In the genomic region with DNA sequence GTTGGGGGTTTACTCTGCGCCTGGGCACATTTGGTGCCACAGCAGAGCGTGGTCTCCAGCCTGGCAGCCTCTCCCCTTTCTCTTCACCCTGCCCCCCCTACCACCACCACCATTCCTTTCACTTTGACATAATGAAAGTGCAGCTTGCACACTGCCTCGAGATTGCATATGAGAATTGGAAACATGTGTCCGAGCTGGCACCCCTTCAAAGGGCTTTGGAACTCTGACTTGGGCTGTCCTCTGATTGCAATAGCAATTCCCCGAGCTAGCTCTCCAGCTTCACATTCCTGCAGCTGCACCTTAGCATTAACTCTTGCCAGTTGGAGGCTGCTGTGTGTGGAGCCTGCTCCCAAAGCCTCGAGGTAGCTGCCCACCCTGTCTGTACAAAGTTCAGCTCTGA, we compare ENCODE assay signal across 9 mouse cellular contexts. TPM values are rescaled to one million over a fixed set of nuclear protein-coding genes. Genes with fewer than 3 reads are reported as not detected.
DNase-seq lines count a peak whose midpoint lies in the region; ATAC-seq and TF ChIP-seq lines count a peak whose summit lies in the region.
"Had no signal": no experiment of that assay in that cellular context is flagged by ENCODE, and none has a peak within 500 bp of the region (broad histone marks: within the 10 kb centered on the region; RNA-seq: fewer than 3 reads in every experiment).

No protein-coding gene starts in this region.

- H3K4me3 ChIP-seq in heart, embryonic 10.5 days: no peak overlapping the region
- peak overlapping the region; percentile 22; the same call in 1 of the 2 replicates for H3K4me3 ChIP-seq in heart, embryonic 16.5 days (ENCODE audit: low read length)
- H3K4me3 ChIP-seq in liver, postnatal 0 days (ENCODE audit: low read depth, low read length): no peak overlapping the region
- H3K4me3 ChIP-seq: myocyte had no signal

- no peak for TF ChIP-seq CTCF in liver, postnatal 0 days (IDR thresholded peaks at IDR 0.05; ENCODE audit: low read depth)

- H3K27me3 ChIP-seq in heart, embryonic 10.5 days (ENCODE audit: insufficient read depth, poor library complexity, severe bottlenecking): no peaks in the 10 kb centered on the region
- no peaks in the 10 kb centered on the region for H3K27me3 ChIP-seq in heart, embryonic 16.5 days (ENCODE audit: control insufficient read depth, insufficient read depth, low read length)
- H3K27me3 ChIP-seq in liver, postnatal 0 days (ENCODE audit: insufficient read depth, low read length): no peaks in the 10 kb centered on the region

- H3K4me2 ChIP-seq in heart, embryonic 16.5 days (ENCODE audit: low read depth, low read length): peak overlapping the region; percentile 54
- no peak overlapping the region for H3K4me2 ChIP-seq in liver, postnatal 0 days (ENCODE audit: low read depth, low read length)

- WGBS in heart, embryonic 10.5 days: 56% methylated on average over 6 of the region's 6 CpGs
- WGBS in heart, embryonic 16.5 days: 34% methylated on average over 6 of the region's 6 CpGs
- 65% methylated on average over 6 of the region's 6 CpGs for WGBS in liver, postnatal 0 days (ENCODE audit: insufficient replicate concordance)

- no peaks in the 10 kb centered on the region for H3K36me3 ChIP-seq in heart, embryonic 10.5 days
- H3K36me3 ChIP-seq in heart, embryonic 16.5 days (ENCODE audit: control insufficient read depth, insufficient read depth): no peaks in the 10 kb centered on the region
- H3K36me3 ChIP-seq in liver, postnatal 0 days (replicated peaks; ENCODE audit: insufficient read depth, low read length): no peaks in the 10 kb centered on the region

- no peak overlapping the region for H3K27ac ChIP-seq in heart, embryonic 10.5 days
- H3K27ac ChIP-seq in heart, embryonic 16.5 days (ENCODE audit: low read length): no peak overlapping the region
- H3K27ac ChIP-seq in liver, postnatal 0 days (ENCODE audit: low read depth): no peak overlapping the region

- peak; percentile 97 for DNase-seq in heart, adult 11 months
- DNase-seq in heart, embryonic 10.5 days (ENCODE audit: low spot score): no peak
- DNase-seq in embryo, embryonic 11.5 days (ENCODE audit: low read depth, low spot score): peak; percentile 23
- DNase-seq in lung, postnatal 36 days: peak; percentile 58
- no peak for DNase-seq in liver, postnatal 0 days
- no peak for DNase-seq in kidney, adult 18-20 months
- DNase-seq in frontal cortex, postnatal 36 days (ENCODE audit: low spot score in 2 of 2): no peak

- H3K4me1 ChIP-seq in heart, embryonic 10.5 days: peaks cover 24% of the 10 kb centered on the region; the same call in 1 of the 2 replicates
- H3K4me1 ChIP-seq in heart, embryonic 16.5 days (ENCODE audit: control insufficient read depth, insufficient read depth, low read length): peaks cover 18% of the 10 kb centered on the region
- H3K4me1 ChIP-seq in liver, postnatal 0 days (ENCODE audit: insufficient read depth): no peaks in the 10 kb centered on the region

- H3K9me3 ChIP-seq in heart, embryonic 10.5 days: no peaks in the 10 kb centered on the region
- no peaks in the 10 kb centered on the region for H3K9me3 ChIP-seq in heart, embryonic 16.5 days (replicated peaks; ENCODE audit: control insufficient read depth, low read length)
- no peaks in the 10 kb centered on the region for H3K9me3 ChIP-seq in liver, postnatal 0 days (ENCODE audit: low read length)

- no peak overlapping the region; the same call in 1 of the 2 replicates for H3K9ac ChIP-seq in heart, embryonic 16.5 days (ENCODE audit: low read length)
- H3K9ac ChIP-seq in liver, postnatal 0 days (replicated peaks): no peak overlapping the region

- TF ChIP-seq EP300 in liver, postnatal 0 days (IDR thresholded peaks at IDR 0.05; ENCODE audit: low read depth): no peak

- ATAC-seq in heart, embryonic 16.5 days (replicated peaks; ENCODE audit: extremely low read depth, insufficient read depth, low FRiP score): peak; percentile 58
- ATAC-seq in liver, postnatal 0 days: no peak

RNA-seq across cellular contexts. Expression of a gene that starts 56.8 kb away (rescaled TPM):
- polyA plus RNA-seq in heart, embryonic 10.5 days (2016; fragmentation: Nextera tagmentation; extraction: Ambion mirVana): 0.30 and 1.1 TPM in 2 replicates
- polyA plus RNA-seq in heart, embryonic 16.5 days (2015; fragmentation: Nextera tagmentation; extraction: Ambion mirVana): 2.8 and 3.1 TPM in 2 replicates
- 0.56 and 0.92 TPM in 2 replicates for polyA plus RNA-seq in liver, postnatal 0 days (2015; fragmentation: Nextera tagmentation; extraction: Ambion mirVana)

Comparison
In these comparisons a context has a peak if more than half of its experiments do, and no peak if none do; other contexts are left out.
1. DNase-seq: peak in heart, adult 11 months (single experiment), embryo, embryonic 11.5 days (single experiment) and lung, postnatal 36 days (single experiment); none in heart, embryonic 10.5 days (single experiment), liver, postnatal 0 days (single experiment), kidney, adult 18-20 months (single experiment) and frontal cortex, postnatal 36 days (0 of 2).